Mouse (Mus musculus) spleen, postnatal 14 days (tissue): ENCODE results near the gene Ebf4.

ENCODE experiments used
- DNase-seq, 2 experiments: peaks; one replicate each; pipeline ENCODE4 v3.0.0; 2021 to 2022; ENCODE audit warnings: low spot score in 2 of 2

The Ebf4 gene

GRCm38 (mm10) chr2:130294936-130295277 is at the start of gene Ebf4:
Ebf4 (plus strand) TSS chr2:130295169.
- DNase-seq: peak in 1 of 2 experiments; percentile 5

- peak in 1 of 2 experiments; percentile 5 for DNase-seq
These were observed 48.1 kb upstream of the Ebf4 start for GRCm38 (mm10) chr2:130246912-130247311.

DNA sequence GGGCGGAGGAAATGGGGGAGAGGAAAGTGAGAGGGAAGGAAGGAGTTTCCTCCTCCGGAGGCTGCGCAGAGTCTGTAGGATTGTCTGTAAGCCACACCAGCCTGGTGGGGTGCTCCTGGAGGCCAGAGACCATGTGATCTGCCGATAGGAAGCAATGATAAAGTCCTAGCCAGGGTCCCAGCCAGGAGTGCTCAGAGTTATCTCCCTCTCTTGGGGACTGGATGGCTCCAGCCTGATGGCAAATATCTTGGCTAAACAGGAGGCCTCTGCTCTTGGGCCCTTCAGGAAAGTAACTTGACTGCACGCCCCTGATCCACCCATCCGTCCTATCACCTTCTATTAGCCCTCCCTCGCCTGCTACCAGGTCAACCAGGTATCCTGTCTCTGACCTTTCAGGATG is 46.7 kb upstream of the Ebf4 start:
- no peak for DNase-seq

DNA sequence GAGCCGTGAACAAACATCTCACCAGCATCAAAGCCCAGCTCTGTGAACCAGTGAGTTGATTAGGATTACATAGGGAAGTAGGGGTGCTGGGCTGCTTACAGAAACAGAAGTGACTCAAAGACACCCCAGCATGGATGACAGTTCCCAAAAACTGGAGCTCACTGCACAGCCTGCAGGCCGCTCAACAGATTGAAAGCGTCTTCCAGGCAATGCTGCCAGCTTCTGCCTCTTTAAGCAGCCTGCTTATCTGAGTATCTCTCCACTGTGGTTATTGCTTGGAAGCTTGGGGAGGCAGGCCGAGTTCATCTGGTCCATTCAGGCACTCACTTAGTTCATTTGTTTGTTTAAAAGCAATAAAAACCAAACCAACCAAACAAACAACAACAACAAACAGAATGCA is 38.2 kb upstream of the Ebf4 start:
- no peak for DNase-seq

DNA sequence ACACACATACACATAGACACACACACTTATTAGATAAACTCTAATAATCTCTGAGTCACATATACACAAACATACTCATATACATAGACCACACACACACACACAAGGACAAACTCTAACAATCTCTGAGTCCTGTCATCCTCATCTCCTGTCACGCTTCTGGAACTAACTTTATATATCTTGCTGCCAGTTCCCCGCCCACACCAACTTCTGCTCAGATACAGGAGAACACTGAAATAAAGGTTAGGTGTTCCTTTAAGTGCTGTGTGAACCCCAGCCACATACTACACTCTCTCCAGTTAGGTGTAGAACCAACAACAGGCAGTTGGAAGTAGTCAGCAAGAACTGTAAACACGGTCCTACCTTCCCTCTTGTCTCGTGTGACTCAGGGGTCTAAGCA is 34.1 kb upstream of the Ebf4 start:
- no peak for DNase-seq

DNA sequence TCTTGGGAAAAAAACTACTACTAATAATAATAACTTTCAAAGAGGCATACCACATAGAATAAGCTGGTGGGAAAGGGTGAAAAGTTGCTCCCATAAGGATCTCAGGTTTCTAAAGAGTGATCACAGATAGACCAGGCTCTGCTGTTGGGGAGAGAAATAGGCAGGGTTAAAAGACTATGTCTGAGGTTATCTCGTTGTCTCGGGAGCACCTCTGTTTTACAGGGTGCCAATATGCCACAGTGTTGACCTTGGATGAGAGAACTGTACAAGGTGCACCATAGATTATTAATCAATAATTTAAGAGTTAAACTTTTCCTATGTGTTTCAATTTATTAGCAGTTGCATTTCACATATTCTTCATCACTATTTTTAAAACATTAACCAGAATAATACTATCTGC is 33.1 kb upstream of the Ebf4 start:
- DNase-seq: no peak

DNA sequence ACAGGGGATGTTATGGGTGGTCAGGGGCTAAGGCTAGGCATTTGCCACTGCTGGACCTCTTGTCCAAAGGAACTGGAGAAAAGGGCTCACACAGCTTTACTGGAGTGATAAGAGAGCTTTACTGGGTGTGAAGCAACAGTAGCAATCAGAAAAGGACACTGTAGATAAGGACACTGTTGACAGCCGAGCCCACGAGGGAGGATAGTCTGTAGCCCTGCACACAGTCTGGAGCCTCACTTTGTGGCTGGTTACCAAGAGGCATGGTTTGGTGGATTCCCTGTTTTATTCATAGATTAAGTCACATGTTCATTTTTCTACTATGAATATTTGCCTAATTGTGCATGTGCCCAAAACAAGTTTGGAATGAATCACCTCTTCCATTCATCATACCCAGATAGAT is 32.6 kb upstream of the Ebf4 start:
- DNase-seq: no peak

DNA sequence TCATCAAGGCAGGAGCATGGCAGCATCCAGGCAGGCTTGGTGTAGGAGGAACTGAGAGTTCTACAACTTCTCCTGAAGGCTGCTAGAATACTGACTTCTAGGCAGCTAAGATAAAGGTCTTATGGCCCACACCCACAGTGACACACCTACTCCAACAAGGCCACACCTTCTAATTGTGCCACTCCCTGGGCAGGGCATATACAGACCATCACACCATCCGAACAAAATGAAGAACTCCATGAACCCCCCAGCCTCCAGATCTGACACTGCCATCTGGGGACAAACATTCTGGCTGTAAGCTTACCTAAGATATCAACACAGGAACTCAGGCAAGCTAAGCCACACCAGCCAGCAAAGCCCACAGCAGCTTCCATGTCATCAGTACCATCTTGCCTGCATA is 29.4 kb upstream of the Ebf4 start:
- DNase-seq: no peak

GRCm38 (mm10) chr2:130268074-130268473 is 26.9 kb upstream of the Ebf4 start:
- no peak for DNase-seq

DNA sequence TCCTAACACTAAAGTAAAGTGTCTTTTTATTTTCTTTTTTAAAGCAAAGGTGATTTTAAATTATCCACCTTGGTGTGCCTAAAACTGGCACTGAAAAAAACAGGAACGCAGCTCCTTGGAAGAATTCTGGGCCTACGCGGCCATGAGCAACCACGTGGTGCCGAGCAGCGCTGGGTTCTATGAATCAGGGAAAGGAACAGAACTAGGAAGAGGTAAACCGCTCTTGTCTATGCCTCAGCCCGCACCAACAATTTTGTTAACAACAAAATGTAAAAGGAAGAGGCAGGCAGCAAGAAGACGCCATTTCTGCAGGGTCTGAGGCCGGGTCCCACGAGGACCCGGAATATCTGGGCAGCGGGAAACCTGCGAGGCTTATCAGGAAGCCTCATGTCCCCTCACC is 21.2 kb upstream of the Ebf4 start:
- DNase-seq: no peak

GRCm38 (mm10) chr2:130274149-130274861 is 20.7 kb upstream of the Ebf4 start, which contains the start of gene Nop56:
Nop56 (plus strand) TSS chr2:130274430.
- DNase-seq: peak; percentile 99

GRCm38 (mm10) chr2:130274862-130275261 is 20.1 kb upstream of the Ebf4 start:
- DNase-seq: no peak

DNA sequence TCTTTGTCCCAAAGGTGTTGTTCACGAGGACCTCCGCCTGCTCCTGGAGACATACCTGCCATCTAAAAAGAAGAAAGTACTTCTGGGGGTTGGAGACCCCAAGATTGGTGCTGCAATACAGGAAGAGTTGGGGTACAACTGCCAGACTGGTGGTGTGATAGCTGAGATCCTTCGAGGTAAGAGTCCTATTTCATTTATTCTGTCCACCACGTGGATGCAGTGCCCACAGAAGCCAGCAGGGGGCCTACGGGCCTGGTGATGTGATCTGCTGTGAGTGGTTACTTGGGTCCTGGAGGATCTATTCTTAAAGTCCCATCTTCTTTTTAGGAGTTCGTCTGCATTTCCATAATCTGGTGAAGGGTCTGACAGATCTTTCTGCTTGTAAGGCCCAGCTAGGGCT is 19.3 kb upstream of the Ebf4 start:
- peak; percentile 48 to 68 for DNase-seq

- DNase-seq: no peak
These were observed 15.3 kb upstream of the Ebf4 start for GRCm38 (mm10) chr2:130279600-130280091.

DNA sequence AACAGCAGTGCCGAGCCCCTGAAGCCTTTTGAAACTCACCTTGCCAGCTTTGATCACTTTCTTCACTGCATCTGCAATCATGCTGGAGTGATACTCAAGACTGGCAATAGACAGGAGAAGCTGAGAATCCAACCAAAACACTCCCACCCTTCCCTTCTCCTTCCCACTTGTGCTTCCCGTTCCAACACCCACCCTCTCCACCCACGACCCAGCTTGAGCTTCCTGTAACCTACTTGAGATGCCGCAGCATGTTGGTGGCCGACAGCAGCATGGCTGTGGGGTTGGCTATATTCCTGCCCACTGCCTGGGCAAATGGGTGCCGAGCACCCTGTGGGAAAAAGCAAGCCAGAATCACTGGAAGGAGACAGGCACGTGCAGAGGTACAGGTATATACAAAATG is 14.7 kb upstream of the Ebf4 start:
- no peak for DNase-seq

- no peak for DNase-seq
These were observed 14.2 kb upstream of the Ebf4 start for GRCm38 (mm10) chr2:130280818-130281217.

GRCm38 (mm10) chr2:130283854-130284654 is 10.9 kb upstream of the Ebf4 start, which contains the start of gene Idh3b:
Idh3b (minus strand) TSS chr2:130284547.
- DNase-seq: peak; percentile 72 to 80

GRCm38 (mm10) chr2:130289086-130289485 is 5.9 kb upstream of the Ebf4 start:
- no peak for DNase-seq

- DNase-seq: peak in 1 of 2 experiments; percentile 37
These were observed 3.5 kb upstream of the Ebf4 start for GRCm38 (mm10) chr2:130291434-130291833.

DNA sequence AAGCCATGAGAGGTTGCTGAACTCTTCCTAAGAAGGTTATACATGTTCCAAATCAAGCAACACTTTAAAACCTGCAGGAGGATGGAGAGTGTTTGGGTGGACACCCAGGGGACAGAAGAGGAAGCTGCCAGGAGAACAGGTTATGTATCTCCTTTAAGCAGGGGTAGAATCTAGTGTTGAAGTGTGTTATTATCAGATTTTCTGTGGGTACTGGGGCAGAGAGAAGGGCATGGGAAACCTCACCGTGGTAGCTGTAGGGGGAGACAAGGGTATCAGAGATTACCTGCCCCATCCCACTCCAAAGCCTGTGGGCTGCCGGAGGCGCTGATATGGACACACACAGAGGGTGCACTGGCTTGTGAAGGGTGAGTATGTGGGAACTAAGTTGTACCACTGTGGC is 2.0 kb upstream of the Ebf4 start:
- no peak for DNase-seq

- DNase-seq: no peak
These were observed 1.5 kb upstream of the Ebf4 start for GRCm38 (mm10) chr2:130293486-130293885.

DNA sequence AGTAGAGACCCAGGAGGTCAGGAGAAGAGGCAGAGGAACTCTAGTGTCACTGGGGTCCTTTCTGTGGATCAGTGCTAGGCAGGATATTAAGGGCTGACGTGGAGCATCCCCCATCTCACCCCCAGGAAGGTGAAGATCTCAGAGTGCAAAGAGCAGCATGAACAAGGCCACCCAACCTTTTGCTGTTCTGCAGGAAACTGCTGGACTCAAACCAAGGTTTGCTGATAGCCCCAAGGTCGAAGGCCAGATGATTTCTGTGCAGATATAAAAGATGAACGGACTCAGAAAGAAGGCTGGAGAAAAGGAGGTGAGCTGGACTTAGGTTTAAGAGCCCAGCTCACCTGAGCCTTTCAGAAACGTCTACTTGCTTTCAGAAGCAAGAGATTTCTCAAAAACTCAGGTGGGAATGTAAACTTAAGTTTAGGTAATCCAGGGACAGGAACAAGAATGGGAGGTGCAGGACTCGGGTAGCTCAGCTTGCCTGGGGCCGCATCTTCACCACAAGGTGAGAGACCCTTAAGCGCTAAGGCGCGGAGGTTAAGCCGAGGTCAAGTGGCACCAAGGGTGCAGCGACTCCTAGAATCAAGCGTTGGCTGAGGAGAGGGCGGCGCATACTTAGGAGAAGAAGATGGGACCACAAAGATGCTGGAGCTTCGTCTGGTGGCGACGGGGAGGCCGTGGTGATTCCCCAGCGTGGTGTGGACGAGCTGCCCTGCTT is 592 bp upstream of the Ebf4 start:
- no peak for DNase-seq
